Mouse (Mus musculus) embryonic facial prominence, embryonic 12.5 days (tissue): ENCODE results near the gene Hsd11b1. TPM values are rescaled to one million over a fixed set of nuclear protein-coding genes. Genes with fewer than 3 reads are reported as not detected.

Source experiments
- ATAC-seq: fragments of 200-750 bp; cut with Nextera tagmentation; 2 replicates; pipeline ENCODE4 v1.8.0; 2017; ENCODE audit not compliant: insufficient number of reproducible peaks, insufficient read depth, low FRiP score, low TSS enrichment
- H3K27ac ChIP-seq: fragments of 300-500 bp; sonication (generic); 2 replicates; pipeline ENCODE4 v1.5.1; 2016; ENCODE audit warnings: mild to moderate bottlenecking
- H3K27me3 ChIP-seq: fragments of 300-500 bp; sonication (generic); 2 replicates; pipeline ENCODE4 v1.6.1; 2016; ENCODE audit warnings: mild to moderate bottlenecking, moderate library complexity
- H3K36me3 ChIP-seq: fragments of 300-500 bp; sonication (generic); 2 replicates; pipeline ENCODE4 v1.6.1; 2016; ENCODE audit warnings: mild to moderate bottlenecking
- H3K4me1 ChIP-seq: fragments of 300-500 bp; sonication (generic); 2 replicates; pipeline ENCODE4 v1.6.1; 2016
- H3K4me2 ChIP-seq: fragments of 300-500 bp; sonication (generic); replicated peaks from 2 replicates; pipeline ENCODE4 v1.6.1; 2016; ENCODE audit warnings: mild to moderate bottlenecking, moderate library complexity
- H3K4me3 ChIP-seq: fragments of 300-500 bp; sonication (generic); 2 replicates; pipeline ENCODE4 v1.5.1; 2016; ENCODE audit warnings: mild to moderate bottlenecking
- H3K9ac ChIP-seq: fragments of 300-500 bp; sonication (generic); 2 replicates; pipeline ENCODE4 v1.6.1; 2016; ENCODE audit warnings: mild to moderate bottlenecking, moderate library complexity
- H3K9me3 ChIP-seq: fragments of 300-500 bp; sonication (generic); 2 replicates; pipeline ENCODE4 v1.6.1; 2016; ENCODE audit warnings: mild to moderate bottlenecking, moderate library complexity
- WGBS: fragments of 180-500 bp; shearing (Covaris S2); methylation state at CpG from one replicate; pipeline ENCODE4 v1.1.7; 2016; 5-methylcytosine and 5-hydroxymethylcytosine counted together
- polyA plus RNA-seq: library from polyadenylated mRNA; unstranded; fragments of >200 nt; fragmentation: Nextera tagmentation; extraction: Ambion mirVana; gene quantifications from 2 replicates; pipeline ENCODE4 v1.2.1, GENCODE M21; 2016

Gene Hsd11b1
- polyA plus RNA-seq, 1 experiment from 2014 or later = 0.60 TPM

DNA sequence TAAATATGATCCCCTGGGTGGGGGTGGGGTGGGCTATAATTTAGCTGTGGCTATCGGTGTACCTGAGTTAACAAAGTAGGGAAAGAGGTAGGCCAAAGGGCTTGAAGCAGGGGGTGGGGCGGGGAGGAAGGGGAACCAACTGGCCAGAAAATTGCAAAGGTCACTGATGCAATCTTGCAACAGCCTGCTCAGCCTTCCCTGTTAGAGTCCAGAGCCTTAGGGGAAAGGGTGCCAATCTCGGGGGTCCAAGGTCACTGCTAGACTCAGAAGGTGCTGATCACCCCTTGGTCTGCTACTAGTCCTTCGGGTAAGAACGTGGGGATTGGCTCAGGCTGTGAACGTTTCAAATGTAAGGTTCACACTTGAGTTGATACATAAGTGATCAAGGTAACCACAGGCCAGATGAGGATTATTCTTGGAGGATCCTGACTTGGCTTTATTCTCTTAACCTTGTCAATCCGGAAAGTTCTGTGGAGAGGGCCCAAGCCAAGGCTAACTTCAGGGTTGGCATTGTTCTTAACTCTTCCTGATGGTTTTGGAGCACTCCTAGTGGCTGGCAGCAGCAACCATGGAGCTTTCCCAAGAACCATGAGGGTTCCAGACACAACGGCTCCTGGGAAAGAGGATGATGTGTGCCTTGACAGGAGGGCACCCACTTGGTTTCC, 10.7 kb upstream of the Hsd11b1 start:
- 76% methylated on average over 8 of the region's 8 CpGs for WGBS
- Histone ChIP-seq H3K4me2 (no peak overlapping the region), H3K4me3 (no peak overlapping the region), H3K9me3 (no peaks in the 10 kb centered on the region), H3K4me1 (peaks cover 22% of the 10 kb centered on the region), H3K27ac (no peak overlapping the region), H3K36me3 (no peaks in the 10 kb centered on the region), H3K9ac (no peak overlapping the region), H3K27me3 (no peaks in the 10 kb centered on the region)
- no peak for ATAC-seq

DNA sequence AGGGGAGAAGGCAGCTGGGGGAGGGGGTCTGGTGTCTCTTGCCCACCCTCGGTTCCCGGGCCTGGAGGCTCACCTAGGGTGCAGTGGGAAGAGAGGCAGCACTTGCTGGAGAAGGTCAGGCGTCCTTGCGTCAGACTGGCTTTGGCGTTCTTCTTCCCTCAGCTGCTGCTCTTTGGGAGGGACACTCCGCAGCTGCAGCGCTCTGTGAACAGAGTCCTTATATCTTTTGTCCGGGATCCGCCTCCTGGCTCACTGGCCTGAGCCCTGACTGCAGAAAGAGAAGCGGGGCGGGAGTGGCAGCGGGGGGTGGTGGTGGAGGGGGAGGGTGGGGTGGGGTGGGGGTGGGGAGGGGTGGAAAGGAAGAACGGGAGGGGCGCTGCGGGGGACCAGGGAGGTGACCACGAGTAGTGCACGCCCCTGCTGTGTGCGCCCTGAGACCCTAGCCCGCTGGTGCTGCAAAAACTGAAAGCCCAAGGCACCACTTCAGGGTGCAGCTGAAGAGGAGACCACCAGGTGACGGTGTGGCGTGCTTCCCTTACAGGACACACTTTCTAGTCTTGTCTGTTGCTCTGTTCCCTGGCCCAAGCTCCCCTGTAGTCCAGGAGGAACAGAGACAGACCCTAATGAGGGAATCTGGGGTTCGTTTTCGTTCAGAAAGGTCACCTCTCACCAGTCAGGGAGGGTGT, 9.2 kb upstream of the Hsd11b1 start, which contains the start of gene G0s2:
Gene G0s2, minus strand, starts transcription at position 302 of the 686 bp plus-strand sequence.
- Histone ChIP-seq H3K9me3 (no peaks in the 10 kb centered on the region), H3K9ac (peak within 1 kb of the TSS; percentile 60), H3K4me2 (peak within 1 kb of the TSS; percentile 71), H3K27me3 (no peaks in the 10 kb centered on the region), H3K27ac (peak within 1 kb of the TSS; percentile 80), H3K4me1 (peaks cover 22% of the 10 kb centered on the region), H3K4me3 (peak within 1 kb of the TSS; percentile 42), H3K36me3 (no peaks in the 10 kb centered on the region)
- 1% methylated on average over 21 of the region's 23 CpGs for WGBS
- ATAC-seq = peak; percentile 81

DNA sequence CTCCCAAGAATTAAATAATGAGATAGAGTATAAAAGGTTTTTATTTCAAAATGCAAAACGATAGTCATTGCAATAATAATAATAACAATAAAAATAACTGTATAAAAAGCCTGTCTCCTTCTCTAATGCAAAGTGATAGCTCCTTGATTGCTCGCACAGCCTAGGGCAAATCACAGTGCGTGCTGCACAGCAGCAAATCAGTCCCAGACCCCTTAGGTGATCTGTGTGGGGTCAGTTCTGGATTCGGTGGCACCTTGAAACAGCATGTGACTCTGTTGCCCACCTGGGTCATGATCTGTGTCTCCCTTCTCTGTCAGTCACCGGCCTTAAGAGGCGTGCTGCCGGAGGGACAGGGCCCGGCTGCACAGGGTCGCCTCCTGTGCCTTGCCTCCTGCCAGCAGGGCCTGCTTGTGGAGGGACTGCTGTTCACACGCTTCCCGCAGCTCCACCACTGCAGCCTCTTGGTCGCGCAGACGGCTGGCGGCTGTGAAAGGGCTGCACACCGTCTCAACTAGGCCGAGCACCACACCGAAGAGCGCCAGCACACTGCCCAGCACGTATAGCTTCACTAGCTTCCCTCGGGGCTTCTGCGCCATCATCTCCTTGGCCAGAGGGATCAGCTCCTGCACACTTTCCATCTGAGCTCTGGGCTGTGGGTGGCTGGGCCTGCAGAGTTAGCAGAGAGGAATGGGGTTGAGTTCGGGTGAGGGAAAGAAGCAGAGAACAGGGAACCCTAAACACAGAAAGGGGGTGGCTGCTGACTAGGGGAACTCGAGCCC, 8.5 kb upstream of the Hsd11b1 start:
- peak; percentile 35 for ATAC-seq
- no peaks in the 10 kb centered on the region for H3K9me3 ChIP-seq
- H3K4me1 ChIP-seq = peaks cover 22% of the 10 kb centered on the region
- H3K27me3 ChIP-seq = no peaks in the 10 kb centered on the region
- H3K4me3 ChIP-seq = peak overlapping the region; percentile 42
- 9% methylated on average over 24 of the region's 24 CpGs for WGBS
- H3K36me3 ChIP-seq = no peaks in the 10 kb centered on the region
- H3K27ac ChIP-seq = peak overlapping the region; percentile 80
- peak overlapping the region; percentile 71 for H3K4me2 ChIP-seq
- H3K9ac ChIP-seq = peak overlapping the region; percentile 60

DNA sequence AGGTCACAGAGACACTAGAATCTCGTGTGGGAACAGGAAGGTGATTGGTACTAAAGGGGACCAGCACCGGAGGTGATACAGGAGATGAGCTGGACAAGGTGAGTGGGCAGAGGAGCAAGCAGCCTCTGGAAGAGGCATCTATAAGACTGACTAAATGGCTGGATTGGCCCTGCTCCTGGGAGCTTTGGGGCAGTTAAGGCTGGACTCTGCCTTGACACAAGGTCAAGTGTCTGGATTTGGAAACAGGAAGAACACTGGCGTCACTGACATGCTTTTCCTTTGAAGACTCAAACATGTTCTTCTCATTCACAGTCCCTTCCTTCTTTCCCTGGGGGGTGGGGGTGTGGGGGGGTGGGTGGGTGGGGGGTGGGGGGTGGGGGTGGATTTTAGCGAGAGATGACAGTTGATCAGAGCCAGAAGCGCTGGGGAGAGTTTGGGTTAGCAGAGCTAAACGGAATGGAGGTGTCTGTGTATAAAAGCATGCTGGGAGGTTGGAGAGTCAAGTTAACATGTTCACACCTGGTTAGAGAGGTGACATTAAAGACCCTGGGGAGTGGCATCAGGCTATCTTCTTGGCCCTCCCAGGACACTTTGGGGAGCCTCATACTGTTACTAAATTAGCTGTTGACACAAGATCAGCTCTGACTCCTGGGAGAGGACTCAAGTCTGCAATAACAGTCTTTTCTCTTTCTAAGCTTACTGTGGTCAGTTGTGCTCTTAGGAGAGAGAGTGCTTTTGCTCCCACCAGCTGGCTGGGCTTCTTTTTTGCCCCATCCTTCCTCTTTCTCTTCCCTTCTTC, 7.3 kb upstream of the Hsd11b1 start:
- Histone ChIP-seq H3K36me3 (no peaks in the 10 kb centered on the region), H3K4me3 (no peak overlapping the region), H3K4me1 (peaks cover 22% of the 10 kb centered on the region), H3K9me3 (no peaks in the 10 kb centered on the region), H3K4me2 (peak overlapping the region; percentile 71; the same call in 1 of the 2 replicates), H3K27me3 (no peaks in the 10 kb centered on the region), H3K9ac (no peak overlapping the region), H3K27ac (no peak overlapping the region)
- 54% methylated on average over 6 of the region's 6 CpGs for WGBS
- ATAC-seq = no peak

DNA sequence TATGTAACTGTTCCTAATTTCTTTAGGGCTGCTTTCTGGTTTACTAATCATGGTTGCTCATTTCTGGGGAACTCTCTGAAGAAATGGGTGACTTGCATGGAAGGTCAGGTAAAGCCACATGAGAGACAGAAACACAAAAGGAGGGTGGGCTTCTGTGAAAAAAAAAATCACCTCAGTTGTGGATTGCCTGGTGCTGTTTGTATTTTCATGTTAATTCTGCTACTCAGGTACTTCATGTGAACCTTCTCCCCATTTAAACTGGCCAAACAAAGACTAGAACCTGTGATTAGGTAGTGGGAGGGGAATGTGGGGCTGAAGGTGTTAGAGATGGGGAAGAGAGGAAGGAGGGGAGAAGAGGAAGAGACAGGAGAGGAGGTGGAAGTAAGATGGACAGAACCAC, 1.9 kb upstream of the Hsd11b1 start:
- Histone ChIP-seq H3K9ac (no peak overlapping the region), H3K27me3 (no peaks in the 10 kb centered on the region), H3K4me3 (no peak overlapping the region), H3K36me3 (no peaks in the 10 kb centered on the region), H3K9me3 (no peaks in the 10 kb centered on the region), H3K4me1 (peaks cover 16% of the 10 kb centered on the region; the same call in 1 of the 2 replicates), H3K27ac (no peak overlapping the region), H3K4me2 (no peak overlapping the region)
- ATAC-seq = no peak

DNA sequence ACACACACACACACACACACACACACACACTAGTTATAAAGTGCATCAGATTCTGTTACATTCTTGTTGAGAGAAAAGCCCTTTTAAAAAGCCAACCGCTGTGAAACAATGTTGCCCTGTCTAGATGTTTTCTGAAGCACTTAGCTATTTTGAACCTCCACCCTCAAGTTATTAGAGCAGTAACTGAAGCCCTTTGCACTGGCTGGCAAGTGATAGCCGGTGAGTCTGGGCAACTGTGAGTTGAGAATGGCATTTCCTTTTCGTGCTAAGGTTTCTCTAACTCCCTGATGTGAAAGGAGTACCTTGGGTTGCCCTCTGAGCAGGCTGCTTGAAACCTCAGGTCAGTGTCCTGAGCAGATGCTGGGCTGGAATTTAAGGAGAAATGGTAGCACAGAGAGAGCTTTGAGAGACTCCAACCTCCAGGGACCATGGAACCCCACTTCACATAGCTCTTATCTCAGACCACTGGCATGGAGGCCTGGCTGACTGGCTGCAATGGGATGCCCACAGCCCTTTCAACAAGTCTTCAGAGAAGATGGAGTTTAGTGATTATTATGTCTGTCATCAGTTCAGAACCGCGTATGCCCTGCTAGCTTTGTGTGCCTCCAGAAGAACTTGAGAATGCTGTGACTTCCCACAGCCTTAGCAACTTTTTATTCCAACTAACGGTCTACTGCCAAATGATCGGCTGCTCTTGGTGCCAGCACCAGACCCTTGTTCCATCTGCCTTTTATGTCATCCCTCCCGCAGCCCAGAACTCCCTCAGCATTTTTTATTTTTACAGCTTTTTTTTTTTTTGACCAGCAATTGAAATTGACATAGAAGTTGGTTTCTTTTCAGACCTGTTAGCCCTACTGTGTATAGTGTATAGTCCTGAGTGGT, 608 bp downstream of the Hsd11b1 start:
- Histone ChIP-seq H3K9ac (no peak overlapping the region), H3K27me3 (no peaks in the 10 kb centered on the region), H3K36me3 (no peaks in the 10 kb centered on the region), H3K27ac (no peak overlapping the region), H3K9me3 (no peaks in the 10 kb centered on the region), H3K4me2 (no peak overlapping the region), H3K4me1 (peaks cover 16% of the 10 kb centered on the region; the same call in 1 of the 2 replicates), H3K4me3 (no peak overlapping the region)
- 70% methylated on average over 8 of the region's 8 CpGs for WGBS
- no peak for ATAC-seq

DNA sequence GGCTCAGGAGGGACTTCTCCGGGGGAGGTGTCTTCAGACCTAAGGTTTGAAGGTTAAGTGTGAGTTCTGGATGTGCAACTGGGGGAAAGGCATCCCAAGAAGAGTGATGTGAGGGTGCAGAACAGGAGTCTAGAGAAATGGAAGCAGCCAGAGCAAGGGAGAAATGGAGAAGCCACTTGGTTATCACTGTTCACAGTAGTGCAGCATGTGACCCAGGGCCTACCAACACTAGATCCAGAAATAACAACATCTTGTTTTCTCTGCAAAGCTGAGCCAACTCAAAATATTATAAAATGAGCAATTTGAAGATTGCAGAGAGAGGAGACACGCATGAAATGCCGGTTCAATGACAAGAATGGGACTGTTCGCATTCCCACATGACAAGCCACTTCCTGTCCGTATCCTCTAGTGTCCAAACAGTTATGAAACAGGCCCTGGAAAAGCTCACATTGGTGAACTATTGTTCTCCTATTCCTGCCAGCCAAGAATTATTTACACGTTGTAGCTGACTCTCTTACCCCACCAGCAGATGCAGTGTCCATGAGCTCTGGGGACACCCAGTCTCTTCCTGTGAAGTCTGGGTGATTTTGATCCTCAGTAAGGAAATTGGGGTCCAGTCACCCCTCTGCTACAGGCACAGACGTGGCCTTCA, 1.9 kb downstream of the Hsd11b1 start:
- Histone ChIP-seq H3K4me2 (no peak overlapping the region), H3K9ac (no peak overlapping the region), H3K27ac (0 out of 2 replicates have a peak overlapping the region, but pooled peaks have one; percentile 36), H3K4me3 (no peak overlapping the region), H3K36me3 (no peaks in the 10 kb centered on the region), H3K9me3 (no peaks in the 10 kb centered on the region), H3K4me1 (peaks cover 16% of the 10 kb centered on the region; the same call in 1 of the 2 replicates), H3K27me3 (no peaks in the 10 kb centered on the region)
- WGBS = 66% methylated on average over 7 of the region's 7 CpGs
- no peak for ATAC-seq

DNA sequence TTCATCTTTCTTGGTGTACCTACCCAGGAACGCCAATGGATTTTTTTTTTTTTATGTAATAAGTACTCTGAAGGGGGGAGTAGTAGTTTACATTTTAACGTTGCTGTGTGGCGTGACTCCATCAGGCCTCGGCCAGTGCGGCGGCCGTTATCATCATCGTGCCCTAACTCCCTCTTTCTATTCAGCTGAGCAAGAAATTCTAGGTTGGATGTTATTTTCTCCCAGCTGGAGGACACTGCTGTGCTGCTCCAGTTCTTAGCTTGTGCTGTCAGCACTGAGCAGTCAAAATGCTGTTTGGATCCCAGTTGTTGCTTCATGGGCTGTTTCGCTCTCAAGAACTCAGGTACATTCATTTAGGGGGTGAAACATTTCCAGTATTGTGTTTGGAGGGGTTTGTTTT, 4.3 kb downstream of the Hsd11b1 start:
- H3K27ac ChIP-seq = no peak overlapping the region
- H3K36me3 ChIP-seq = no peaks in the 10 kb centered on the region
- H3K9me3 ChIP-seq = no peaks in the 10 kb centered on the region
- peaks cover 16% of the 10 kb centered on the region; the same call in 1 of the 2 replicates for H3K4me1 ChIP-seq
- ATAC-seq = no peak
- no peaks in the 10 kb centered on the region for H3K27me3 ChIP-seq
- no peak overlapping the region for H3K4me3 ChIP-seq
- no peak overlapping the region for H3K4me2 ChIP-seq
- WGBS = 88% methylated on average over 9 of the region's 9 CpGs
- no peak overlapping the region for H3K9ac ChIP-seq

DNA sequence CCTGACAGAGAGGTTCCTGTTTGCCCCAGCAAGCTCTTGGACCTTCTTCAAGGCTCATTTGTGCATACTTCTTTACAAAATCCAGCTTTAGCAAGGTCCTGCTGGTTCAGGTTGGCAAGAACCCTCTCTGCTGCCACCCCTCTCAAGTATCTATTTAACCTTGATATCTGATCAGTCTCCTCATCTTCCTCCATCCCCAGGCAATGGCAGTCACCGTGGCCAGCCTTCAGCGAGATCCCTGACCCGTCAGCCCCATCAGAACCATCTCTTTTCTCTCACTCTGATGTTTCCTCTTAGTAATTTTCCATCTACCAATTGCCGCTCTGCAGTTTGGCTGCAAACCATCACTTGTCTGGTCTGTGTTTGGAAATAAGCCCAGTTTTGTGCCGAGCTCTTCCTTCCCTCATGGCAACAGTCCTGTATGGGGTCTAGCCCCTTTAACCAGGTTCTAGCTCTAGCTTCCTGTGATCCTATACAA, 7.2 kb downstream of the Hsd11b1 start:
- H3K36me3 ChIP-seq = no peaks in the 10 kb centered on the region
- ATAC-seq = no peak
- no peak overlapping the region for H3K9ac ChIP-seq
- no peaks in the 10 kb centered on the region for H3K9me3 ChIP-seq
- H3K4me3 ChIP-seq = no peak overlapping the region
- no peak overlapping the region for H3K27ac ChIP-seq
- no peaks in the 10 kb centered on the region for H3K27me3 ChIP-seq
- WGBS = 61% methylated on average over 5 of the region's 5 CpGs
- H3K4me1 ChIP-seq = no peaks in the 10 kb centered on the region
- no peak overlapping the region for H3K4me2 ChIP-seq

DNA sequence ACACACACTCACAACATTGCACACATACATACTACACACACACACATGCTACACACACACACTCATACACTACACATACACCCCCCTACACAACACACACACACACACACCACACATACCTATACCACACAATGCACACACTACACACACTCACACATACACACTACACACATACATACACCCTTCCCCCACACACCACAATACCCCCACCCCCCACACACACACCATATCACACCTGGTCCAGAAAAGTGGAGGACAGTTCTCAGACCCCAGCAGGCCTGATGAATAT, 7.6 kb downstream of the Hsd11b1 start:
- Histone ChIP-seq H3K36me3 (no peaks in the 10 kb centered on the region), H3K27me3 (no peaks in the 10 kb centered on the region), H3K9me3 (no peaks in the 10 kb centered on the region), H3K9ac (peak overlapping the region; percentile 24; the same call in 1 of the 2 replicates), H3K4me1 (no peaks in the 10 kb centered on the region), H3K4me2 (no peak overlapping the region), H3K4me3 (no peak overlapping the region), H3K27ac (no peak overlapping the region)
- ATAC-seq = peak; percentile 47; the same call in 1 of the 2 replicates
